Comparison of ENCODE assay signal across 10 mouse cellular contexts in genomic region chr1:192191859-192192258, GRCm38 (mm10). TPM values are rescaled to one million over a fixed set of nuclear protein-coding genes. Genes with fewer than 3 reads are reported as not detected.
DNase-seq lines count a peak whose midpoint lies in the region; ATAC-seq and TF ChIP-seq lines count a peak whose summit lies in the region.
"Had no signal": no experiment of that assay in that cellular context is flagged by ENCODE, and none has a peak within 500 bp of the region (broad histone marks: within the 10 kb centered on the region; RNA-seq: fewer than 3 reads in every experiment).

No protein-coding gene starts in this region.

- no peaks in the 10 kb centered on the region for H3K9me3 ChIP-seq in heart, embryonic 13.5 days
- H3K9me3 ChIP-seq in heart, embryonic 11.5 days (replicated peaks; ENCODE audit: control insufficient read depth, low read length) = no peaks in the 10 kb centered on the region
- no peaks in the 10 kb centered on the region for H3K9me3 ChIP-seq in neural tube, embryonic 13.5 days
- H3K9me3 ChIP-seq in hindbrain, embryonic 15.5 days = no peaks in the 10 kb centered on the region

- no peak overlapping the region for H3K9ac ChIP-seq in heart, embryonic 13.5 days
- no peak overlapping the region for H3K9ac ChIP-seq in heart, embryonic 11.5 days (ENCODE audit: low read depth, low read length)
- peak overlapping the region; percentile 75 for H3K9ac ChIP-seq in neural tube, embryonic 13.5 days
- H3K9ac ChIP-seq in hindbrain, embryonic 15.5 days = peak overlapping the region; percentile 56; the same call in 1 of the 2 replicates

- H3K36me3 ChIP-seq in heart, embryonic 13.5 days = no peaks in the 10 kb centered on the region
- no peaks in the 10 kb centered on the region for H3K36me3 ChIP-seq in heart, embryonic 11.5 days (ENCODE audit: control insufficient read depth, insufficient read depth, low read length)
- H3K36me3 ChIP-seq in neural tube, embryonic 13.5 days = no peaks in the 10 kb centered on the region
- H3K36me3 ChIP-seq in hindbrain, embryonic 15.5 days = no peaks in the 10 kb centered on the region

- H3K27ac ChIP-seq in heart, embryonic 13.5 days (replicated peaks) = no peak overlapping the region
- no peak overlapping the region for H3K27ac ChIP-seq in heart, embryonic 11.5 days (ENCODE audit: low read depth, low read length)
- H3K27ac ChIP-seq in neural tube, embryonic 13.5 days (replicated peaks) = no peak overlapping the region
- H3K27ac ChIP-seq in hindbrain, embryonic 15.5 days (replicated peaks) = no peak overlapping the region
- 0 out of 2 replicates have a peak overlapping the region, but pooled peaks have one; percentile 48 for H3K27ac ChIP-seq in olfactory bulb, adult 2 months (ENCODE audit: insufficient read depth, low read depth, low read length)

- ATAC-seq in heart, embryonic 13.5 days (ENCODE audit: extremely low read depth, insufficient number of reproducible peaks, low FRiP score, low TSS enrichment) = no peak
- ATAC-seq in heart, embryonic 11.5 days (replicated peaks; ENCODE audit: insufficient number of reproducible peaks, low FRiP score, low TSS enrichment) = no peak
- no peak for ATAC-seq in neural tube, embryonic 13.5 days (ENCODE audit: low read depth)
- no peak for ATAC-seq in hindbrain, embryonic 15.5 days (ENCODE audit: low FRiP score, low read depth)
- ATAC-seq: Patski had no signal

- peaks cover 51% of the 10 kb centered on the region for H3K27me3 ChIP-seq in heart, embryonic 13.5 days (replicated peaks)
- peaks cover 28% of the 10 kb centered on the region for H3K27me3 ChIP-seq in heart, embryonic 11.5 days (ENCODE audit: control insufficient read depth, insufficient read depth, low read length)
- peaks cover 23% of the 10 kb centered on the region for H3K27me3 ChIP-seq in neural tube, embryonic 13.5 days
- peaks cover 7% of the 10 kb centered on the region for H3K27me3 ChIP-seq in hindbrain, embryonic 15.5 days

- peak overlapping the region; percentile 92 for H3K4me2 ChIP-seq in heart, embryonic 13.5 days
- H3K4me2 ChIP-seq in heart, embryonic 11.5 days = no peak overlapping the region
- peak overlapping the region; percentile 85 for H3K4me2 ChIP-seq in neural tube, embryonic 13.5 days
- peak overlapping the region; percentile 91 for H3K4me2 ChIP-seq in hindbrain, embryonic 15.5 days

- peaks cover 12% of the 10 kb centered on the region; the same call in 1 of the 2 replicates for H3K4me1 ChIP-seq in heart, embryonic 13.5 days
- peaks cover 4% of the 10 kb centered on the region; the same call in 1 of the 2 replicates for H3K4me1 ChIP-seq in heart, embryonic 11.5 days (ENCODE audit: control insufficient read depth, insufficient read depth, low read length)
- peaks cover 18% of the 10 kb centered on the region for H3K4me1 ChIP-seq in neural tube, embryonic 13.5 days (replicated peaks)
- peaks cover 34% of the 10 kb centered on the region for H3K4me1 ChIP-seq in hindbrain, embryonic 15.5 days (replicated peaks)
- H3K4me1 ChIP-seq in olfactory bulb, adult 2 months (ENCODE audit: control insufficient read depth, insufficient read depth, low read length) = peaks cover 13% of the 10 kb centered on the region

- TF ChIP-seq CTCF in olfactory bulb, adult 2 months (IDR thresholded peaks at IDR 0.05; ENCODE audit: insufficient read depth, low read depth, low read length) = no peak

- no peak for TF ChIP-seq POLR2A in olfactory bulb, adult 2 months (IDR thresholded peaks at IDR 0.05; ENCODE audit: insufficient read depth, low read depth, low read length)

- no peak for DNase-seq in neural tube, embryonic 10.5 days (ENCODE audit: extremely low spot score, low spot score)
- DNase-seq in kidney, postnatal 25 days = no peak
- no peak for DNase-seq in heart, postnatal 14 days
- DNase-seq: gastrocnemius, postnatal 14 days had no signal

- intact Hi-C loops in heart, postnatal 14 days (cut with DNase I) = loop anchor here (2.0 to 10.0 kb wide), 2 partner anchors 355 to 723 kb away; no protein-coding TSS in a partner anchor

- WGBS in heart, embryonic 13.5 days = 57% methylated on average over 8 of the region's 8 CpGs
- WGBS in heart, embryonic 11.5 days (ENCODE audit: insufficient replicate concordance) = 59% methylated on average over 8 of the region's 8 CpGs
- 71% methylated on average over 8 of the region's 8 CpGs for WGBS in neural tube, embryonic 13.5 days
- 64% methylated on average over 8 of the region's 8 CpGs for WGBS in hindbrain, embryonic 15.5 days
- 54% methylated on average over 8 of the region's 8 CpGs for WGBS in olfactory bulb, adult 2 months

- peak overlapping the region; percentile 61 for H3K4me3 ChIP-seq in heart, embryonic 13.5 days
- H3K4me3 ChIP-seq in heart, embryonic 11.5 days (ENCODE audit: low read depth, low read length) = no peak overlapping the region
- H3K4me3 ChIP-seq in neural tube, embryonic 13.5 days = peak overlapping the region; percentile 57
- H3K4me3 ChIP-seq in hindbrain, embryonic 15.5 days = peak overlapping the region; percentile 63
- peak overlapping the region; percentile 86 for H3K4me3 ChIP-seq in olfactory bulb, adult 2 months (ENCODE audit: insufficient read depth, low read depth, low read length)

RNA-seq across cellular contexts. Expression of gene Kcnh1, which starts 1.3 kb away (rescaled TPM):
- polyA plus RNA-seq in heart, embryonic 13.5 days (2015; fragmentation: Nextera tagmentation; extraction: Ambion mirVana) = 0.38 and 0.55 TPM in 2 replicates
- polyA plus RNA-seq in heart, embryonic 11.5 days (2014; fragmentation: Nextera tagmentation; extraction: Ambion mirVana) = 0.30 and 0.39 TPM in 2 replicates
- polyA plus RNA-seq in neural tube, embryonic 13.5 days (2015; fragmentation: Nextera tagmentation; extraction: Ambion mirVana) = 3.5 and 3.9 TPM in 2 replicates
- polyA plus RNA-seq in hindbrain, embryonic 15.5 days (2015; fragmentation: Nextera tagmentation; extraction: Ambion mirVana) = 3.3 and 3.6 TPM in 2 replicates
- 88.6 TPM in 1 of 2 replicates, not detected in the other for polyA plus RNA-seq in olfactory bulb, adult 2 months (2012; ENCODE audit: insufficient read depth, insufficient read length, low replicate concordance, missing spikeins)
- under 1 TPM; 0.12 to 0.17 TPM for total RNA-seq in heart, postnatal 14 days (2021)

RNA-seq across cellular contexts. Expression of gene Rcor3, which starts 54.0 kb away (rescaled TPM):
- 27.7 and 30.4 TPM in 2 replicates for polyA plus RNA-seq in heart, embryonic 13.5 days (2015; fragmentation: Nextera tagmentation; extraction: Ambion mirVana)
- 24.8 and 25.7 TPM in 2 replicates for polyA plus RNA-seq in heart, embryonic 11.5 days (2014; fragmentation: Nextera tagmentation; extraction: Ambion mirVana)
- 32.3 and 35.7 TPM in 2 replicates for polyA plus RNA-seq in neural tube, embryonic 13.5 days (2015; fragmentation: Nextera tagmentation; extraction: Ambion mirVana)
- 32.9 and 41.8 TPM in 2 replicates for polyA plus RNA-seq in hindbrain, embryonic 15.5 days (2015; fragmentation: Nextera tagmentation; extraction: Ambion mirVana)
- not detected in 2 replicates for polyA plus RNA-seq in olfactory bulb, adult 2 months (2012; ENCODE audit: insufficient read depth, insufficient read length, low replicate concordance, missing spikeins)
- 10 to 100 TPM; 31.9 to 40.9 TPM for total RNA-seq in heart, postnatal 14 days (2021)

Comparison
In these comparisons a context has a peak if more than half of its experiments do, and no peak if none do; other contexts are left out.
1. H3K9ac ChIP-seq: peak in neural tube, embryonic 13.5 days (single experiment) and hindbrain, embryonic 15.5 days (single experiment); none in heart, embryonic 13.5 days (single experiment) and heart, embryonic 11.5 days (single experiment).